Mouse (Mus musculus) cerebellum, adult 2 months (tissue): Measurements from ENCODE around the gene Hoxb4.

Source experiments
- CTCF ChIP-seq: fragments of 200-500 bp; IDR thresholded peaks from 2 replicates; pipeline ENCODE4 v1.5.1; 2011; ENCODE audit warnings: low read depth, mild to moderate bottlenecking, control low read depth, low read length, moderate library complexity, borderline replicate concordance; ENCODE audit not compliant: insufficient read depth
- POLR2A ChIP-seq: fragments of 200-500 bp; IDR thresholded peaks from 2 replicates; pipeline ENCODE4 v1.6.1; 2011; ENCODE audit warnings: low read length, control low read depth, borderline replicate concordance; ENCODE audit not compliant: insufficient read depth

DNA sequence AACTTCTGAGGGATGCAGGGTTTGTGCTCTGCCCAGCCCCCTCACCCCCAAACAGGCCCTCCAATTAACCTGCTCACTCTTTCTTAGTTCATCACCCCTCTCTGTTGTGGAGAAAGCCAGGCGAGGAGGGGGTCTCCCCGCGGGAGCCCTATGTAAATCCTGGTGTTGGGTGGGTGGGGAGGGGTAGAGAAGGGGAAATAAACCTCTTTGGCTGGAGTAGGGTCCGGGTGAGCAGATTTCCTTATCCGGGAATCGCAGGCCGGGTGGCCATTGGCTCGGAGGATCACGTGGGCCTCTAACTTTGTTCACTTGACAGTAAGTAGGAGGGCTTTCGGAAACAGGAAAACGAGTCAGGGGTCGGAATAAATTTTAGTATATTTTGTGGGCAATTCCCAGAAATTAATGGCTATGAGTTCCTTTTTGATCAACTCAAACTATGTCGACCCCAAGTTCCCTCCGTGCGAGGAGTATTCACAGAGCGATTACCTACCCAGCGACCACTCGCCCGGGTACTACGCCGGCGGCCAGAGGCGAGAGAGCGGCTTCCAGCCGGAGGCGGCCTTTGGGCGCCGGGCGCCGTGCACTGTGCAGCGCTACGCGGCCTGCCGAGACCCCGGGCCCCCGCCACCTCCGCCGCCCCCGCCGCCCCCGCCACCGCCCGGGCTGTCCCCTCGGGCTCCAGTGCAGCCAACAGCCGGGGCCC is 452 bp downstream of the Hoxb4 start:
- no peak for TF ChIP-seq POLR2A
- TF ChIP-seq CTCF: no peak
